Mouse (Mus musculus) limb, embryonic 11.5 days (tissue): ENCODE data around the gene Gm10762. TPM values are rescaled to one million over a fixed set of nuclear protein-coding genes. Genes with fewer than 3 reads are reported as not detected.

Source experiments
- ATAC-seq: fragments of 200-750 bp; cut with Nextera tagmentation; 2 replicates; pipeline ENCODE4 v1.8.0; 2017; ENCODE audit warnings: low read depth; ENCODE audit not compliant: insufficient number of reproducible peaks, low FRiP score, low TSS enrichment
- DNase-seq: peaks from one replicate; pipeline ENCODE4 v3.0.0-alpha.2; 2015; ENCODE audit warnings: low spot score
- H3K27ac ChIP-seq: fragments of 300-500 bp; sonication (generic); replicated peaks from 2 replicates; pipeline ENCODE4 v1.5.1; 2014; ENCODE audit warnings: low read depth, mild to moderate bottlenecking, low read length
- H3K27me3 ChIP-seq: fragments of 300-500 bp; sonication (generic); 2 replicates; pipeline ENCODE4 v1.6.1; 2014; ENCODE audit warnings: mild to moderate bottlenecking, low read length, mixed read lengths; ENCODE audit not compliant: control insufficient read depth, insufficient read depth
- H3K36me3 ChIP-seq: fragments of 300-500 bp; sonication (generic); 2 replicates; pipeline ENCODE4 v1.6.1; 2014; ENCODE audit warnings: mild to moderate bottlenecking, low read length, moderate library complexity, mixed read lengths; ENCODE audit not compliant: control insufficient read depth, insufficient read depth
- H3K4me1 ChIP-seq: fragments of 300-500 bp; sonication (generic); 2 replicates; pipeline ENCODE4 v1.6.1; 2014; ENCODE audit warnings: low read length, mixed read lengths; ENCODE audit not compliant: control insufficient read depth, insufficient read depth
- H3K4me2 ChIP-seq: fragments of 300-500 bp; sonication (generic); 2 replicates; pipeline ENCODE4 v1.6.1; 2014; ENCODE audit warnings: low read depth, mild to moderate bottlenecking, moderate library complexity; ENCODE audit not compliant: severe bottlenecking
- H3K4me3 ChIP-seq: fragments of 300-500 bp; sonication (generic); 2 replicates; pipeline ENCODE4 v1.5.1; 2014; ENCODE audit warnings: low read depth, low read length
- H3K9ac ChIP-seq: fragments of 300-500 bp; sonication (generic); 2 replicates; pipeline ENCODE4 v1.6.1; 2014; ENCODE audit warnings: mild to moderate bottlenecking, low read length
- H3K9me3 ChIP-seq: fragments of 300-500 bp; sonication (generic); 2 replicates; pipeline ENCODE4 v1.6.1; 2016; ENCODE audit warnings: low read length; ENCODE audit not compliant: control insufficient read depth
- WGBS: fragments of 180-500 bp; shearing (Covaris S2); extraction: QIAGEN DNeasy Blood & Tissue Kit; methylation state at CpG from one replicate; pipeline ENCODE4 v1.1.7; 2014; 5-methylcytosine and 5-hydroxymethylcytosine counted together
- polyA plus RNA-seq: library from polyadenylated mRNA; unstranded; fragments of >200 nt; fragmentation: Nextera tagmentation; extraction: Ambion mirVana; gene quantifications from 2 replicates; pipeline ENCODE4 v1.2.1, GENCODE M21; 2014

Gm10762 gene
- polyA plus RNA-seq, 1 experiment from 2014 or later: 23.4 TPM

DNA sequence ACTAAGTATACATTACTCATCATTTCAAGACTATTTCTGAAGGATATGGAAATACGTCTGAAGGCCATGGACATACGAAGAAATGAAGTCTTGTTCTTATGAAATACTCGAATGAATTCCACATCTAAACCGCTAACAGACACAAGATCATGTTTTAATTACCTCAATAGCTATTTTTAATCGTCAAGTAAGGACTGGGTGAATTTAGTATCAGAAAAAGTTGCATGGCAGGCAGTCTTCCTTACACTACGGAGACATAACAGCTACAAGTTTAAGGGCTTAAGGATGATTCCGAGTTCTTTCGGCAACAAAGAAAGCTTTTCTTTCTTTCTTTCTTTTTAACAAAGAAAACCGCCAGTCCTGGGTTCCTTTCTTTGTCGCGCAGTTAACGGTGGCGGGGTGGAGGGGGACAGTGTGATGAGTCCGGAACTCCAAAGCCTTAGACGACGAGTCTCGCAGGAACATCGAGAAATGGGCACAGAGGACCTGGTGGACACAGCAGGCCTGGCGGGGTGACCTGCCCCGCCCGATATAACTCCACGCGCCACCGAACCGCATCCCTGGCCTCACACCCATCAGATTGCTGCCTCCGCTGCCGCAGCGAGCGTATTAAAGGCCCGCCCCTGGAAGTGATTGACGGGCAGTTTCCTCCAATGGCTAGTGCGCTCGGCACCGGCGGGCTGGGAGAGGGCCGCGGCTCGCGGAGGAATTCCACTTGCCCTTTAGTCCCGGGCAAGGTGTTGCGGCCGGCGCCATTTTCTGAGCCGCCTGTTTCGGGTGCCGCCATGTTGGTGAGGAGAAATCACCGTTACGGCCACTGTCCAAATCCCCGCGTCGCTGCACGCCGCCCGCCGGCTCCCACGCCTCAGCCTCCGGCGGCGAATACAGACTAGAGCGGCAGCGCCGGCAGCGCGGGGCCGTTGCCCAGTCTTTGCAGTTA, 614 bp downstream of the Gm10762 start, which contains the start of gene Zc3h6:
Gene Zc3h6 (plus strand): TSS at position 762 of the 940 bp plus-strand sequence.
- Histone ChIP-seq H3K27ac (peak within 1 kb of the TSS; percentile 100), H3K9me3 (no peaks in the 10 kb centered on the region), H3K4me2 (peak within 1 kb of the TSS; percentile 71), H3K4me3 (peak within 1 kb of the TSS; percentile 84), H3K36me3 (no peaks in the 10 kb centered on the region), H3K27me3 (no peaks in the 10 kb centered on the region), H3K9ac (peak within 1 kb of the TSS; percentile 100), H3K4me1 (0 out of 2 replicates have a peak, but pooled peaks cover 2% of the 10 kb centered on the region)
- 1% methylated on average over 64 of the region's 65 CpGs for WGBS
- peak; percentile 97 for ATAC-seq
- DNase-seq: peak; percentile 100

DNA sequence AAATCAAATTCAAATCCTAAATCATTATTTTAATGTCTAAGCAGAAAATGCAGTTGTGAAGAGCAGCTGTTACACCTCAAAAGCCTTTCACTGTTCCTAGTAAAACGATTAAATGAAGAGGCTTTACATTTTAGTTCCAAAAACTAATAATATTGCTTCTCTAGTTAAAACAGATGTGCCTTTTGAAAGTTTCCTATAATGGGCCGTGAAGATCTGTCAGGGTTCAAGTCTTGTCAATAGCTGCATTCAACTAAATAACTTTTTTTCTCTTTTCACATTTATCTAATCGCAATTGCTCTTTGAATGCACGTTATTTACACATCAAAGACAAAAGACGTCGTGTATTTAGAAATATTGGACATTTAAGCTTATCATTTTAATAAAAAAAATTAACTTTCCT, 1.3 kb downstream of the Gm10762 start:
- H3K4me1 ChIP-seq: 0 out of 2 replicates have a peak, but pooled peaks cover 2% of the 10 kb centered on the region
- no peak overlapping the region for H3K27ac ChIP-seq
- no peaks in the 10 kb centered on the region for H3K36me3 ChIP-seq
- 26% methylated on average over 6 of the region's 6 CpGs for WGBS
- ATAC-seq: no peak
- peak overlapping the region; percentile 71; the same call in 1 of the 2 replicates for H3K4me2 ChIP-seq
- peak overlapping the region; percentile 84; the same call in 1 of the 2 replicates for H3K4me3 ChIP-seq
- H3K27me3 ChIP-seq: no peaks in the 10 kb centered on the region
- no peak for DNase-seq
- no peaks in the 10 kb centered on the region for H3K9me3 ChIP-seq
- H3K9ac ChIP-seq: no peak overlapping the region

DNA sequence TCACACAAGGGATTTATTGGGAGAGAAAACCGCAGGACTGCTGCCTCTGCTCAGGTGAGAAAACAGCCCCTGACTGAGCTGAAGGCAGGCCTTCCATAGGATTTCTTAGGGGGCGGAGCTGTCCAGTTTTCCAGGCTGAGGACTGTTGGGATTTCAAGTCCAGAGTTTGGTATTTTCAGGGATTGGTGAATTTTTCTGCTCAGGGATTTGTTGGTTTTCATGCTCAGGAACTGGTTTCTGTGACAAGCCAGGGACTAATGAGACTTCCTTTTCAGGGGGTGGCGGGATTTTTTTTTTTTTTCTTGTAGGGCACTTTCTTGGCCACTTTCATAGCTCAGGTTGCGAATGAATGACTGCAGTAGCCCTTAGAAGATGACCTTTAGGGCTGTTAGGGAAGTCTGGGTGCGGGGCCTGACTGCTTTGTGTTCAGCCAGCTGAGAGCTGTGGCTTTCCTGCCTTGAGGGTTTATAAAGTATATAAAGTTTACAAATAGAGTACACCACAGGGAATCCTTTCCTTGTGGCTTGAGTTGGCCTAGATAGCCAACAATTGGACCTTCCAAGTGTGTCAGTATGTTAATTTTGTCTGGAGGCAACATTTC, 1.9 kb downstream of the Gm10762 start:
- DNase-seq (peak; percentile 58), ATAC-seq (no peak)
- H3K9me3 ChIP-seq: no peaks in the 10 kb centered on the region
- no peaks in the 10 kb centered on the region for H3K36me3 ChIP-seq
- H3K4me3 ChIP-seq: no peak overlapping the region
- H3K4me1 ChIP-seq: 0 out of 2 replicates have a peak, but pooled peaks cover 2% of the 10 kb centered on the region
- 21% methylated on average over 5 of the region's 5 CpGs for WGBS
- no peaks in the 10 kb centered on the region for H3K27me3 ChIP-seq
- H3K9ac ChIP-seq: no peak overlapping the region
- H3K4me2 ChIP-seq: no peak overlapping the region; the same call in 1 of the 2 replicates
- H3K27ac ChIP-seq: peak overlapping the region; percentile 53; the same call in 1 of the 2 replicates

DNA sequence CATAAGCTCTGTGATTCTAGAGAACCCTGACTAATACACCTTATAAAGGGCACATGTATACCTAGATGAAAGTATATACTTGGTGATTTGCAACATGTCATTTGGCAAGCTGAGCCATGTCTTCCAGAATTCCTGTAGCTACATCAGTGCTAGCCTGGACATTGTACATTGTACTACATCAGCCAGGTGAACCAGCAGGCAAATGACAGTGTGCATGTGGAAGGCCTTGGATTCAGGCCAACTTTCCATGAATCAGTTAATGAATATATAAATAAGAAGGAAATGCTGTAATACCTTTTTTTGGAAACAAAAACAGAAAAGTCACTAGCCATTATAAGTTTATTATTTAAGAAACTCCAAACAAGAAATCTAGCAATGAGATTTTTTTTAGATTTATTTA, 13.3 kb downstream of the Gm10762 start:
- no peak overlapping the region for H3K4me3 ChIP-seq
- no peaks in the 10 kb centered on the region for H3K4me1 ChIP-seq
- H3K4me2 ChIP-seq: no peak overlapping the region
- H3K27ac ChIP-seq: no peak overlapping the region
- no peaks in the 10 kb centered on the region for H3K27me3 ChIP-seq
- H3K9ac ChIP-seq: no peak overlapping the region
- H3K36me3 ChIP-seq: no peaks in the 10 kb centered on the region
- no peaks in the 10 kb centered on the region for H3K9me3 ChIP-seq
- ATAC-seq (no peak), DNase-seq (no peak)

DNA sequence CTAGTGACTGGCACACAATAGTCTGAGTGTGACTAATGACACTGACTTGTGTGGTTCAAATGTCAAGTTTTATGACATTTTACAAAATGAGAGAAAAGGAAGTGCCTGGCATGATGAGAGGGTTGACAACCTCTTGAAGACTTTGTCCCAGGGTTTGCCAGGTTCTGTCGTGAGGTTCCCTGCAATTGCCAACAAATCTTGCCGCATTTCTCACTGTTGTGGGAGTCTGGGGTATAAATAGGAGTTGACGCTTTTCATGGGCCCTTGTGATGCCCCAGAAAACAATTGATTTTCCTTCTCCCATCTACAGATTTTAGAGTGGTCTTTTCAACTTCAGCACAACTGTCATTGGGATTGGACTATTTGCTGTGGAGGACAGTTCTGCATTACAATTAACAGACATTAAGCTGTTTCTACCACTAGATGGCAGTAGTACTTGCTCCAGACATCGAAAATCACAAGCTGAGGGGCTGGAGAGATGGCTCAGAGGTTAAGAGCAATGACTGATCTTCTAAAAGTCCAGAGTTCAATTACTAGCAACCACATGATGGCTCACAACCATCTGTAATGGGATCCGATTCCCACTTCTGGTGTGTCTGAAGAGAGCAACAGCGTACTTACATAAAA, 19.4 kb downstream of the Gm10762 start:
- Histone ChIP-seq H3K27ac (no peak overlapping the region), H3K4me2 (no peak overlapping the region), H3K9me3 (no peaks in the 10 kb centered on the region), H3K9ac (no peak overlapping the region), H3K4me3 (no peak overlapping the region), H3K27me3 (no peaks in the 10 kb centered on the region), H3K36me3 (no peaks in the 10 kb centered on the region), H3K4me1 (no peaks in the 10 kb centered on the region)
- no peak for ATAC-seq
- WGBS: 37% methylated on average over 6 of the region's 6 CpGs
- DNase-seq: no peak

DNA sequence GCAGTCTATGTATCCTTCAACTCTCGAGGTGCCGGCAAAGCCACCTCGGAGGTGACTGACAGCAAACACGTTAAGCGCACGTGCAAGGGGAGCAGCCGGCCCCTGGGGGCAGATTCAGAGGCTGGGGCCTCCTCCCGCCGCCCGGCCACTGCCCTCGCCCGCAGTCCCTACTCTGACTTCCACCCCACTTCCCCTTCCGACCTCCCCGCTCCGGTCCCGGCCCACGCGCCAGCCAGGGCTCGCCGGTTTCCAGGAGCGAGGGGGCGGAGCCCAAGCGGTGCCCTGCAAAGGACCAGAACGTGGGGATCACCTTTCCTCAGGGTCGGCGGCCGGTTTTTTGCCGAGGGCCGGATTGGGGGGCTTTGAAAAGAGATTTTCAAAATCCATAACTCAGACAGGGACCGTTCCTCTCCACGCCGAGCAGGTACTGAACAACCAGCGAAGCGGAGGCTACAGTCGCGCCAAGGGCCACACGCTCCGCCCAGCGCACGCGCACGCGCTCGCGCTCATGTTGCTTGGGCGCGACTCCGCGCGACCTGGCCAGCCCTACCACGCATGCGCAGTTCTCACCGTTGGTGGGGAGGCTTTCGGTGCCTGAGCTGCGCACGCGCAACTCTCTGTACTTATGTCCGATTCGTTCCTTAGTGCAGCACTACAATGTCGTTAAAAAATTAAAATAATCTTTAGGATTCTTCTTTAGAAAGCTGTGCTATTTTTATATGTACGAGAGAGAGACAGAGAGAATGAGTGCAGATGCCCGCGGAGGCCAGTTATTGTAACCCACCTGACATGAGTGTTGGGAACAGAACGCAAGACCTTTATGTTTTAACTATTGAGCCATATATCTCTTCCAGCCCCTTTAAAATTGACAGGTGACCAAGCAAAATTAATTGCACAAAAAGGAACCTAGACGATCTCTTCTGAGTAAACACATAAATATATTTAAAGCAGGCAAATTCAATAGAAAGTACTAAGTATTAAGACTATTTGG, 23.7 kb downstream of the Gm10762 start, which contains the start of gene Zc3h8:
Gene Zc3h8 (minus strand): TSS at position 540 of the 991 bp plus-strand sequence.
- Histone ChIP-seq H3K27ac (peak within 1 kb of the TSS; percentile 69), H3K4me1 (no peaks in the 10 kb centered on the region), H3K4me2 (peak within 1 kb of the TSS; percentile 77), H3K27me3 (no peaks in the 10 kb centered on the region), H3K4me3 (peak within 1 kb of the TSS; percentile 56), H3K36me3 (no peaks in the 10 kb centered on the region), H3K9ac (peak within 1 kb of the TSS; percentile 64), H3K9me3 (no peaks in the 10 kb centered on the region)
- DNase-seq: peak; percentile 98
- 1% methylated on average over 65 of the region's 65 CpGs for WGBS
- peak; percentile 88 for ATAC-seq

DNA sequence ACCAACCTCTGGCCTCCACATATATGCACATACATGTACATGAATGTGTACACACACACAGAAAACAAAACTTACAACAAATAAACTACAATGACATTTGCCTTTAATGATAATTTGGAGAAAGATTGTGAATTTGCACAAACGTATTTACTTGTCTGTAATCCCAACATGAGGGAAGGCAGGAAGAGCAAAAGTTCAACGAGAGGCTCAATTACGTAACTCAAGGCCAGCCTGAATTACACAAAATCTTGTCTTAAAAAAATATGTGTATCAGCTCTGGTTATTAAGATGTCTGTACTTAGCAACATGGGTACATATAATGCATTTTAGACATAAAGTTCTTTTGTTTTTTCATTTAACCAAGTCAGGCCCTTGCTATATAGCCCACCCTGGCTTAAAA, 31.3 kb downstream of the Gm10762 start:
- no peak for ATAC-seq
- 94% methylated on average over 3 of the region's 3 CpGs for WGBS

More for the DNA sequence above, 31.3 kb downstream of the Gm10762 start:
- no peak overlapping the region for H3K4me3 ChIP-seq
- H3K27me3 ChIP-seq: no peaks in the 10 kb centered on the region
- H3K9me3 ChIP-seq: no peaks in the 10 kb centered on the region
- no peak overlapping the region for H3K27ac ChIP-seq
- no peak overlapping the region for H3K4me2 ChIP-seq
- no peak for DNase-seq
- no peak overlapping the region for H3K9ac ChIP-seq
- H3K36me3 ChIP-seq: peaks cover 4% of the 10 kb centered on the region; the same call in 1 of the 2 replicates
- no peaks in the 10 kb centered on the region for H3K4me1 ChIP-seq
